Mouse (Mus musculus): ENCODE results near the gene Calm1.

DNA sequence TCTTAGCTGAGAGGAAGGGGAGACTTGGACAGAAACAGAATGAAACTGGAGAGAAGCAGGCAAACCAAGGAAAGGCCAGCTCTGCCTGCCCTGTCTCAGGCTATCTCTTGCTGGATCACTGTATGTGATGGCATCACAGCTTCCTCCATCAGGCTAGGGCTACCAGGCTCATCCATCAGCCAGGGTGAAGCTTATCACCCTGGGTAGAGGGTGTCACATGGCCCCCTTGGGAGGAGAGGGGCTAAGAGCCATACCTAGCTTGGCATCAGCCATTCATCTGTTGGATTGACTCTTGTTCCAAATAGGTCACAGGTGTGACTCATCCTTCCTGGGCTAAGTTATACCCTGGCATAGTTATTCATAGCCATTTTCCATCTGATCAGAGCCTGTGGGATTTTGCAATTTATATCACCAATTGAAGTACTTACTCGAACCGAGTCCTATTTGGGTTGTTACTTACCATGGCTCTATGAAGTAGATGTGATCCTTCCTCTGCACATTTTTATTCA is 56.3 kb downstream of the Calm1 start:
- TF ChIP-seq CTCF (IDR thresholded peaks at IDR 0.05; ENCODE audit: extremely low read depth, insufficient read length, insufficient replicate concordance, low read depth, low read length), result no peak
- no peak for TF ChIP-seq POLR2A (IDR thresholded peaks at IDR 0.05; ENCODE audit: low read depth, low read length)
